Mouse (Mus musculus): ENCODE measurements around the gene Tppp3. TPM values are rescaled to one million over a fixed set of nuclear protein-coding genes. Genes with fewer than 3 reads are reported as not detected.

Tppp3 gene
- total RNA-seq, 1 experiment = 17.3 TPM

DNA sequence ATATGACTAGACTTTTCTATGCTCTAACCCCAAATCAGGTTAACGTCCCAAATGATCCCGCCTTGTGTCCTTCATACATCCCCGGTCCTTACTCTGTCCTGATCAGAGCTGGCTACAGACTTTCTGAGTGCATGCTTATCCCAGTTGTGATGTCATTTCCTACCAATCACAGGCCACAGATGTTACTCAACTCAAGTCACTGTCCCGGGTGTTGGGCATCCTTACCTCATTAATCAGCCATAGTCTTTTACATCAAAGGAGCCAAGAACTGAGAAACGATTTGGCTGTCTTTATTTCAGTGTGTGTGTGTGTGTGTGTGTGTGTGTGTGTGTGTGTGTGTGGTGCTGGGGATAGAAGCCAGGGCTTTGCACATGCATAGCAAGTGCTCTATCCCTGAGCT, 17.2 kb downstream of the Tppp3 start:
- DNase-seq (ENCODE audit: low read depth, low spot score) = no peak
- in situ Hi-C loops (cut with MboI; ENCODE audit: low sequenced_read_pairs in 2 of 2, unreplicated experiment in 2 of 2) = no loop called here
- TF ChIP-seq ZNF384 (IDR thresholded peaks at IDR 0.05; ENCODE audit: low read depth, low read length) = no peak
- no peak for TF ChIP-seq CHD2 (IDR thresholded peaks at IDR 0.05; ENCODE audit: low read depth, low read length)
- no peak for TF ChIP-seq ZC3H11A (IDR thresholded peaks at IDR 0.05; ENCODE audit: borderline replicate concordance, low read depth, low read length)
- TF ChIP-seq MAFK (IDR thresholded peaks at IDR 0.05; ENCODE audit: insufficient read depth, low read depth, low read length) = no peak
- no peak for TF ChIP-seq HCFC1 (IDR thresholded peaks at IDR 0.05; ENCODE audit: borderline replicate concordance, insufficient read depth, low read length)

DNA sequence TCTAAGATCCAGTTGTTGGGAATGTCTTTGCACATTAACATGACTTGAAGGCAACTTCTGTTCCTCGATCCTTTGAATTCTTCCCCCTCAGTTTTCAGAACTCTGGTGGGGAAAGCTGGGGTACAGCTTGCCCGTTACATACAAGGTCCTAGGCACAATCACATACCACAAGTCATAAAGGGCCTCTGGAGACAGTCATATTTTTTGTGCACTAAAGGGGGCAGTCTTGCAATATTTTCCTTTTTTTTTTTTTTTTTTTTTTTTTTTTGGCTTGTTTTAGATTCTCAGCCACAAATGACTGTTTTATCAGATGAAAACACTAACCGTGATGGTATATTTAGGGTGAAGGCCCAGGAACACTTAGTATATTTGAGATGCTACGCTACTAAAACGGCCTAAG, 18.0 kb downstream of the Tppp3 start:
- in situ Hi-C loops (cut with MboI; ENCODE audit: low sequenced_read_pairs in 2 of 2, unreplicated experiment in 2 of 2) = no loop called here
- H3K36me3 ChIP-seq (ENCODE audit: control insufficient read depth, insufficient read depth, low read length, poor library complexity, severe bottlenecking) = no peaks in the 10 kb centered on the region

More for the DNA sequence above, 17.2 kb downstream of the Tppp3 start:
- Histone ChIP-seq H3K36me3 (ENCODE audit: control insufficient read depth, insufficient read depth, low read length, poor library complexity, severe bottlenecking) (no peaks in the 10 kb centered on the region), H3K9ac (ENCODE audit: insufficient read depth, low read depth, low read length, poor library complexity, severe bottlenecking) (no peak overlapping the region), H3K27ac (ENCODE audit: insufficient read depth, low read depth, low read length, poor library complexity, severe bottlenecking) (no peak overlapping the region), H3K4me3 (ENCODE audit: insufficient read depth in 1 of 2, low read depth in 1 of 2, low read length in 2 of 2, poor library complexity in 1 of 2, severe bottlenecking in 1 of 2) (no peak overlapping the region), H3K4me1 (ENCODE audit: control insufficient read depth in 2 of 2, insufficient read depth in 2 of 2, low read length in 2 of 2, poor library complexity in 1 of 2) (peaks cover 0 to 3% of the 10 kb centered on the region in 2 experiments; a peak in 1 of 4 replicates), H3K9me3 (ENCODE audit: control insufficient read depth, insufficient read depth, low read depth, low read length) (no peaks in the 10 kb centered on the region)

DNA sequence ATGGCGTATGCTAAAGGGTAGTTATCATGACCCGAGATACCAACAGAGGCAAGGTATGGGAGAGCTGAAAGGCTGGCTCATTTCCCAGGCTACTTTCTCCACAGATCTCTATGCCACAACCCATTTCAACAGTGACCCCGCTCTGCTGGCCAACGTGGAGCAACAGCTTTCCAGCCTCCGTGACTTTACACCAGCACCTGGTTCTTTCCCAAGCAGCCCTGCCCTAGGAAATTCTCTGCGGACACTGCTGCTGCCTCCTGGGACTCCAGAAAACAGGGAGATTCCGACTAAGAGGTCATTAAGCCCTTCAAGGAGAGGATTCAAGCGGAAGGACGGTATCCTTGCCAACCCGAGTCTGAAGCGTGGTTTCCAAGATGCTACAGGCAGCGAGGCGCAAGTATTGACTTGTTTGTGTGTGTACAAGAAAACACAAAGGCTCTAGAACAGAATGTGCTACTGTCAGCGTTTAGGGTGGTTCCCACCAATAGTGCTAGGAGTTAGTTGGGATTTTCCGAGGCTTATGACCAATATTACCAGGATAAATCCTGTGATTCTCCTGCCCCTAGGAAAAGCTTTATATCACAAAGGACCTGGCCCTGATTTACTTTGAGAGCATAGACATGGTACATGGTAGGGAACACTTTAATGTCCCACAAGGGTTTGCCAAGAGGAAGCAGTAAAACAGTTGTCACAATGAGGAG, 19.3 kb downstream of the Tppp3 start:
- H3K27ac ChIP-seq (ENCODE audit: insufficient read depth, low read depth, low read length, poor library complexity, severe bottlenecking) = no peak overlapping the region; the same call in 1 of the 2 replicates

More for the DNA sequence above, 18.0 kb downstream of the Tppp3 start:
- H3K4me1 ChIP-seq (ENCODE audit: control insufficient read depth in 2 of 2, insufficient read depth in 2 of 2, low read length in 2 of 2, poor library complexity in 1 of 2) = peaks cover 0 to 3% of the 10 kb centered on the region in 2 experiments; a peak in 1 of 4 replicates
- H3K4me3 ChIP-seq (ENCODE audit: insufficient read depth in 1 of 2, low read depth in 1 of 2, low read length in 2 of 2, poor library complexity in 1 of 2, severe bottlenecking in 1 of 2) = no peak overlapping the region
- H3K9me3 ChIP-seq (ENCODE audit: control insufficient read depth, insufficient read depth, low read depth, low read length) = no peaks in the 10 kb centered on the region
- TF ChIP-seq HCFC1 (IDR thresholded peaks at IDR 0.05; ENCODE audit: borderline replicate concordance, insufficient read depth, low read length) (no peak), ZNF384 (IDR thresholded peaks at IDR 0.05; ENCODE audit: low read depth, low read length) (peak; percentile 96)
- DNase-seq (ENCODE audit: low read depth, low spot score) = no peak
- no peak overlapping the region for H3K27ac ChIP-seq (ENCODE audit: insufficient read depth, low read depth, low read length, poor library complexity, severe bottlenecking)
- H3K9ac ChIP-seq (ENCODE audit: insufficient read depth, low read depth, low read length, poor library complexity, severe bottlenecking) = no peak overlapping the region

DNA sequence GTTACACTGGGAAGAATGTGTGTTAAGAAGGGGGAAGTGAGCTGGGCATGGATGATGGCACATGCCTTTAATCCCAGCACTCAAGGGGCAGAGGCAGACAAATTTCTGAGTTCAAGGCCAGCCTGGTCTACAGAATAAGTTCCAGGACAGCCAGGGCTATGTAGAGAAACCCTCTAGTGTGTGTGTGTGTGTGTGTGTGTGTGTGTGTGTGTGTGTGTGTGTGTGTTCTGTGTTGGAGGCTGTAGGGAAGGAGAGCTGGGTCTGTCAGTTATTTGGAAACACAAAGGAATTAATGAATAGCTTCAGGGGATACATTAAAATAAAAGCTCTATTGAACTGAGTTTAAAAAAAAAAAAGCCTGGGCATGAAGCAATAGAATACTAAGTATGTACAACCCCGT, 20.3 kb downstream of the Tppp3 start:
- in situ Hi-C loops (cut with MboI; ENCODE audit: low sequenced_read_pairs in 2 of 2, unreplicated experiment in 2 of 2) = no loop called here
- no peak for DNase-seq (ENCODE audit: low read depth, low spot score)
- Histone ChIP-seq H3K27ac (ENCODE audit: insufficient read depth, low read depth, low read length, poor library complexity, severe bottlenecking) (no peak overlapping the region), H3K4me1 (ENCODE audit: control insufficient read depth in 2 of 2, insufficient read depth in 2 of 2, low read length in 2 of 2, poor library complexity in 1 of 2) (no peaks in the 10 kb centered on the region), H3K36me3 (ENCODE audit: control insufficient read depth, insufficient read depth, low read length, poor library complexity, severe bottlenecking) (no peaks in the 10 kb centered on the region), H3K9ac (ENCODE audit: insufficient read depth, low read depth, low read length, poor library complexity, severe bottlenecking) (no peak overlapping the region), H3K4me3 (ENCODE audit: insufficient read depth in 1 of 2, low read depth in 1 of 2, low read length in 2 of 2, poor library complexity in 1 of 2, severe bottlenecking in 1 of 2) (no peak overlapping the region), H3K9me3 (ENCODE audit: control insufficient read depth, insufficient read depth, low read depth, low read length) (no peaks in the 10 kb centered on the region)
- no peak for TF ChIP-seq CHD2 (IDR thresholded peaks at IDR 0.05; ENCODE audit: low read depth, low read length)
- no peak for TF ChIP-seq ZC3H11A (IDR thresholded peaks at IDR 0.05; ENCODE audit: borderline replicate concordance, low read depth, low read length)
- no peak for TF ChIP-seq HCFC1 (IDR thresholded peaks at IDR 0.05; ENCODE audit: borderline replicate concordance, insufficient read depth, low read length)
- TF ChIP-seq MAFK (IDR thresholded peaks at IDR 0.05; ENCODE audit: insufficient read depth, low read depth, low read length) = no peak
- TF ChIP-seq ZNF384 (IDR thresholded peaks at IDR 0.05; ENCODE audit: low read depth, low read length) = no peak

More for the DNA sequence above, 19.3 kb downstream of the Tppp3 start:
- DNase-seq (ENCODE audit: low read depth, low spot score) = no peak
- Histone ChIP-seq H3K9me3 (ENCODE audit: control insufficient read depth, insufficient read depth, low read depth, low read length) (no peaks in the 10 kb centered on the region), H3K9ac (ENCODE audit: insufficient read depth, low read depth, low read length, poor library complexity, severe bottlenecking) (no peak overlapping the region), H3K4me1 (ENCODE audit: control insufficient read depth in 2 of 2, insufficient read depth in 2 of 2, low read length in 2 of 2, poor library complexity in 1 of 2) (no peaks in the 10 kb centered on the region), H3K36me3 (ENCODE audit: control insufficient read depth, insufficient read depth, low read length, poor library complexity, severe bottlenecking) (no peaks in the 10 kb centered on the region), H3K4me3 (ENCODE audit: insufficient read depth in 1 of 2, low read depth in 1 of 2, low read length in 2 of 2, poor library complexity in 1 of 2, severe bottlenecking in 1 of 2) (no peak overlapping the region)
- no peak for TF ChIP-seq ZC3H11A (IDR thresholded peaks at IDR 0.05; ENCODE audit: borderline replicate concordance, low read depth, low read length)
- TF ChIP-seq MAFK (IDR thresholded peaks at IDR 0.05; ENCODE audit: insufficient read depth, low read depth, low read length) = no peak
- TF ChIP-seq HCFC1 (IDR thresholded peaks at IDR 0.05; ENCODE audit: borderline replicate concordance, insufficient read depth, low read length) = no peak
- no peak for TF ChIP-seq ZNF384 (IDR thresholded peaks at IDR 0.05; ENCODE audit: low read depth, low read length)
- no peak for TF ChIP-seq CHD2 (IDR thresholded peaks at IDR 0.05; ENCODE audit: low read depth, low read length)
- in situ Hi-C loops (cut with MboI; ENCODE audit: low sequenced_read_pairs in 2 of 2, unreplicated experiment in 2 of 2) = no loop called here

Data from ES-E14 (cell line).